Mouse (Mus musculus) C2C12 (cell line): ENCODE measurements around the gene Atg4b.

Experiments used
- CTCF ChIP-seq: IDR thresholded peaks from one replicate; pipeline ENCODE4 v1.5.1; 2011; ENCODE audit not compliant: control insufficient read depth, insufficient read depth, insufficient read length
- FOSL1 ChIP-seq: IDR thresholded peaks from one replicate; pipeline ENCODE4 v1.8.0; 2011; ENCODE audit warnings: mild to moderate bottlenecking, low read length; ENCODE audit not compliant: poor library complexity, insufficient read depth, severe bottlenecking
- MAX ChIP-seq: IDR thresholded peaks from one replicate; pipeline ENCODE4 v1.6.1; 2011; ENCODE audit warnings: mild to moderate bottlenecking, control low read depth
- MYOD1 ChIP-seq: IDR thresholded peaks from one replicate; pipeline ENCODE4 v1.6.1; 2011; ENCODE audit warnings: low read depth; ENCODE audit not compliant: control insufficient read depth, insufficient read length
- MYOG ChIP-seq: IDR thresholded peaks from one replicate; pipeline ENCODE4 v1.6.1; 2011; ENCODE audit not compliant: control insufficient read depth, insufficient read length; ENCODE audit errors: extremely low read depth
- USF1 ChIP-seq: IDR thresholded peaks from one replicate; pipeline ENCODE4 v1.6.1; 2011; ENCODE audit warnings: low read depth, mild to moderate bottlenecking, control low read depth, moderate library complexity

DNA sequence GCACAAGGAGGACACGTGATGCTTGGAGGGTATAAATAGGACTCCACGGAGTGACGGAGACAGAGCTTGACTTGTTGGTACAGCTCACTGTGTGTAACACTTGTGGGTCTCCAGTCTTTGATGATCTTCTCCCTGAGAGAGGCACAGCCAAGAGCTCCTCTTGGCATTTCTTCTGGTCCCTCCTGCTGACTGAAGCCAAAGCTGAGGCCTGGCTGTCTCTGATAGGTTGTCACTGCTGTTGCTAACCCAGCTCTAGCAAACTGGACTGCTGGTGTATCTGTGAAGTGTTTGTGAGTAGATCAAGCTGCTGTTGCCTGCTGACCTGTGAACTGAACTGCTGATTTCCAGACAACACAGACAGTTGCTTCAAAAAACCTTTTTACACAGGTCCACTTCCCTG, 18.6 kb downstream of the Atg4b start:
- no peak for TF ChIP-seq CTCF
- no peak for TF ChIP-seq MYOG
- no peak for TF ChIP-seq USF1
- TF ChIP-seq FOSL1, result no peak
- no peak for TF ChIP-seq MAX
- no peak for TF ChIP-seq MYOD1
